Mouse (Mus musculus) hindbrain, postnatal 0 days (tissue): Measurements from ENCODE around the gene Cd300lf. TPM values are rescaled to one million over a fixed set of nuclear protein-coding genes. Genes with fewer than 3 reads are reported as not detected.

Experiments
- ATAC-seq: fragments of 200-750 bp; cut with Nextera tagmentation; 2 replicates; pipeline ENCODE4 v1.8.0; 2017; ENCODE audit warnings: mild to moderate bottlenecking, moderate TSS enrichment, moderate library complexity
- DNase-seq: peaks from one replicate; pipeline ENCODE4 v3.0.0-alpha.2; 2015; ENCODE audit warnings: low spot score
- H3K27ac ChIP-seq: fragments of 300-500 bp; sonication (generic); 2 replicates; pipeline ENCODE4 v1.5.1; 2014; ENCODE audit warnings: mild to moderate bottlenecking
- H3K27me3 ChIP-seq: fragments of 300-500 bp; sonication (generic); 2 replicates; pipeline ENCODE4 v1.6.1; 2014; ENCODE audit warnings: low read length, mixed read lengths; ENCODE audit not compliant: insufficient read depth
- H3K36me3 ChIP-seq: fragments of 300-500 bp; sonication (generic); 2 replicates; pipeline ENCODE4 v1.6.1; 2014; ENCODE audit warnings: low read length, mixed read lengths; ENCODE audit not compliant: insufficient read depth
- H3K4me1 ChIP-seq: fragments of 300-500 bp; sonication (generic); 2 replicates; pipeline ENCODE4 v1.6.1; 2014; ENCODE audit warnings: antibody characterized with exemption, low read length, mixed read lengths; ENCODE audit not compliant: insufficient read depth
- H3K4me2 ChIP-seq: fragments of 300-500 bp; sonication (generic); 2 replicates; pipeline ENCODE4 v1.6.1; 2014; ENCODE audit warnings: low read depth, mild to moderate bottlenecking, low read length, moderate library complexity, mixed read lengths
- H3K4me3 ChIP-seq: fragments of 300-500 bp; sonication (generic); 2 replicates; pipeline ENCODE4 v1.5.1; 2014; ENCODE audit warnings: low read length
- H3K9ac ChIP-seq: fragments of 300-500 bp; sonication (generic); replicated peaks from 2 replicates; pipeline ENCODE4 v1.6.1; 2014; ENCODE audit warnings: mild to moderate bottlenecking, low read length, moderate library complexity, mixed read lengths
- H3K9me3 ChIP-seq: fragments of 300-500 bp; sonication (generic); 2 replicates; pipeline ENCODE4 v1.6.1; 2016; ENCODE audit warnings: low read length, mixed read lengths
- CTCF ChIP-seq: IDR thresholded peaks from 2 replicates; pipeline ENCODE4 v1.5.1; 2016; ENCODE audit warnings: antibody characterized with exemption, control low read depth, low read depth
- WGBS: fragments of 180-500 bp; shearing (Covaris S2); extraction: QIAGEN DNeasy Blood & Tissue Kit; methylation state at CpG from one replicate; pipeline ENCODE4 v1.1.7; 2014; 5-methylcytosine and 5-hydroxymethylcytosine counted together
- polyA plus RNA-seq: library from polyadenylated mRNA; unstranded; fragments of >200 nt; fragmentation: Nextera tagmentation; extraction: Ambion mirVana; gene quantifications from 2 replicates; pipeline ENCODE4 v1.2.1, GENCODE M21; 2015
- total RNA-seq: library from RNA; depleted of rRNA; stranded (reverse); fragments of >200 nt; gene quantifications from 2 replicates; pipeline ENCODE4 v1.2.3, GENCODE M21; 2014

Gene Cd300lf
- total and polyA plus RNA-seq, 2 experiments from 2014 or later = 0.23 TPM; not detected in 1

DNA sequence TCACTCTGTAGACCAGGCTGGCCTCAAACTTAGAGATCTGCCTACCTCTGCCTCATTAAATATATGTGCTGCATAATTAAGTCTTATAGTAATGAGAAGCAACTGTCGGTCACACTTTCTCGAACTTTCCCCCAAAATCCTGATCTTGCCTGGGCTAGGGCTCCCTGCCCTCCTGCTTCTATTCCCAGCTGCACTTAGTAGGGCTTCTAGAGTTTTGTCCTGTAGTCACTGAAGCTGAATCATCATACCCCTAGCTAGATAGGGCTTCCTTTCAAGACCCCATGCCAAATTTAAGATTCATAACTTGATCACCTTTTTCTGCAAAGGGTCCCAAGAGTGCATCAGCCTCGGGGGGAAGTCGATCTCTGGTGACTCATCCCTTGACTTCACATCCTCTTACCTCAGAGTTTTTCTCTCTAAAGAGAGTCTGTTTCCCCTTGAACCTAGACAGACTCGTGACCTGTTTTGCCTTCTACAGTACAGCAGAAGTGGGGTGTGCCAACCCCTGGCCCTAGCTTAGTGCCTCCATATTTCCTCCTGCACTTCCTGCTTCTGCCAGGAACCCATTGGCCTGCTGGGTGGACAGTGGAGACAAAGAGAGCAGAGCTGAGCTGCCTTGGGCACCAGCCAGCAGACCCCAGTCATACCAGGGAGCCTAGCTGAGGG, 4.9 kb upstream of the Cd300lf start:
- Histone ChIP-seq H3K36me3 (no peaks in the 10 kb centered on the region), H3K4me2 (no peak overlapping the region), H3K27me3 (no peaks in the 10 kb centered on the region), H3K27ac (no peak overlapping the region), H3K4me3 (no peak overlapping the region), H3K9ac (no peak overlapping the region), H3K9me3 (no peaks in the 10 kb centered on the region), H3K4me1 (no peaks in the 10 kb centered on the region)
- ATAC-seq = no peak
- no peak for TF ChIP-seq CTCF
- DNase-seq = no peak
- WGBS = 81% methylated on average over 5 of the region's 5 CpGs

- no peaks in the 10 kb centered on the region for H3K9me3 ChIP-seq
- 85% methylated on average over 8 of the region's 8 CpGs for WGBS
- no peak overlapping the region for H3K9ac ChIP-seq
These were observed 1.9 kb downstream of the Cd300lf start for GRCm38 (mm10) chr11:115131768-115132381.

DNA sequence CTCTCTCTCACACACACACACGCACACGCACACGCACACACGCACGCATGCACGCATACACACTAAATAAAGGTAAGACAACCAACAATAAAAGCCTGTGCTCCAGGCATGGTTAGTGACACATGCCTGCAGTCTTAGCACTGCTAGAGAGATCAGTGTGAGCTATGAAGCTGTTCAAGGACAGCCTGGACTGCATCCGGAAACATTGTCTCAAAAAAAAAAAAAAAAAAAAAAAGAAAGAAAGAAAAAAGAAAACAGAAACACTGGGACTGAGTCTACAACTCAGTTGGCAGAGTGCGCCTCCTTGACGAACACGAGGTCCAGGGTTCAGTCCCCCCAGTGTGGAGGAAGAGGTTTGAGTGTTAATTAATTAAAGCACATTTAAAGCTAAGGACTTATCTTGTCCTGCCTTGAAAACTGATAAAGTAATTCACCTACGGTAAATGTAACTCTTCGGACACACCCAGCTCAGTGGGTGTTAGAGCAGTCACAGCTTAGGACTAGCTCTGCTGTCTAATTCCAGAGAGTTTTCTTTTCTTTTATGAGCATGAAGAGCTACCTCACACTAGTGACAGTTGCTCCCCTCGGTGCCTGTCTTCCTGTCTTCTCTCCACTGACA, 4.2 kb downstream of the Cd300lf start:
- Histone ChIP-seq H3K4me1 (no peaks in the 10 kb centered on the region), H3K27me3 (no peaks in the 10 kb centered on the region), H3K36me3 (no peaks in the 10 kb centered on the region), H3K9me3 (no peaks in the 10 kb centered on the region), H3K27ac (no peak overlapping the region), H3K9ac (no peak overlapping the region), H3K4me3 (no peak overlapping the region), H3K4me2 (no peak overlapping the region)
- TF ChIP-seq CTCF = no peak
- ATAC-seq = no peak
- 83% methylated on average over 13 of the region's 13 CpGs for WGBS
- DNase-seq = no peak

More at GRCm38 (mm10) chr11:115131768-115132381, 1.9 kb downstream of the Cd300lf start:
- no peaks in the 10 kb centered on the region for H3K36me3 ChIP-seq
- no peaks in the 10 kb centered on the region for H3K27me3 ChIP-seq
- TF ChIP-seq CTCF = no peak
- no peak overlapping the region for H3K4me2 ChIP-seq
- no peak for DNase-seq
- no peak overlapping the region for H3K4me3 ChIP-seq
- ATAC-seq = no peak
- no peak overlapping the region for H3K27ac ChIP-seq
- H3K4me1 ChIP-seq = no peaks in the 10 kb centered on the region

- Histone ChIP-seq H3K4me1 (no peaks in the 10 kb centered on the region), H3K27ac (no peak overlapping the region)
- WGBS = 83% methylated on average over 4 of the region's 4 CpGs
These were observed 5.3 kb downstream of the Cd300lf start for GRCm38 (mm10) chr11:115128483-115128882.

GRCm38 (mm10) chr11:115119409-115119808, 14.4 kb downstream of the Cd300lf start:
- Histone ChIP-seq H3K9ac (no peak overlapping the region), H3K4me1 (no peaks in the 10 kb centered on the region), H3K9me3 (no peaks in the 10 kb centered on the region), H3K4me2 (no peak overlapping the region), H3K4me3 (no peak overlapping the region), H3K27ac (no peak overlapping the region), H3K27me3 (no peaks in the 10 kb centered on the region), H3K36me3 (no peaks in the 10 kb centered on the region)
- 78% methylated on average over 9 of the region's 9 CpGs for WGBS
- no peak for ATAC-seq
- no peak for TF ChIP-seq CTCF
- no peak for DNase-seq

More at GRCm38 (mm10) chr11:115128483-115128882, 5.3 kb downstream of the Cd300lf start:
- Histone ChIP-seq H3K4me3 (no peak overlapping the region), H3K4me2 (no peak overlapping the region), H3K9ac (no peak overlapping the region), H3K27me3 (no peaks in the 10 kb centered on the region), H3K36me3 (no peaks in the 10 kb centered on the region), H3K9me3 (no peaks in the 10 kb centered on the region)
- DNase-seq = no peak
- no peak for TF ChIP-seq CTCF
- no peak for ATAC-seq

DNA sequence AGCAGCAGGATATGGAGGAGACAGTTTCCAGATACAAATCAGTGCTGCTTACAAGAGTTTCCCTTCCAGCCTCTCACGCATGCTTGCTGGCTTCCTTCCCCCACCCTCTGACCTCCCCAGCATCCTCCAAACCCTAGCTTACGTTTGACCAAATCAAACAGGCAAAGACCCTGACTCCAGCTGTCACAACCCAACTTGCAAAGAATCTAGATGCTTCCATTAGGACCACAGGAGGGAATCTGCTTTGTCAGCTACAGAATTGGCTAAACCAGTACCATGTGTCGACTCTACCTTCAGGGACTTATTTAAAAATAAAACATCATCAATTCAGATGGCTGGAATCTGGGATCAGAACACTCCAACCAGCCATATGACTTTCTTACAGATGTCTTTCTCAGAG, 21.6 kb downstream of the Cd300lf start:
- no peaks in the 10 kb centered on the region for H3K27me3 ChIP-seq
- no peak for TF ChIP-seq CTCF
- 58% methylated on average over 3 of the region's 3 CpGs for WGBS
- no peak overlapping the region for H3K4me2 ChIP-seq
- H3K4me1 ChIP-seq = 0 out of 2 replicates have a peak, but pooled peaks cover 3% of the 10 kb centered on the region
- H3K4me3 ChIP-seq = no peak overlapping the region
- ATAC-seq (no peak), DNase-seq (no peak)
- H3K27ac ChIP-seq = no peak overlapping the region
- no peaks in the 10 kb centered on the region for H3K9me3 ChIP-seq
- no peak overlapping the region for H3K9ac ChIP-seq
- H3K36me3 ChIP-seq = no peaks in the 10 kb centered on the region
